Mouse (Mus musculus) liver, embryonic 12.5 days (tissue): ENCODE measurements around the gene AI413582. TPM values are rescaled to one million over a fixed set of nuclear protein-coding genes. Genes with fewer than 3 reads are reported as not detected.

Source experiments
- ATAC-seq: fragments of 200-750 bp; cut with Nextera tagmentation; 2 replicates; pipeline ENCODE4 v1.8.0; 2017; ENCODE audit warnings: moderate number of reproducible peaks, mild to moderate bottlenecking, moderate library complexity
- H3K27ac ChIP-seq: fragments of 300-500 bp; sonication (generic); 2 replicates; pipeline ENCODE4 v1.5.1; 2016; ENCODE audit warnings: mild to moderate bottlenecking
- H3K27me3 ChIP-seq: fragments of 300-500 bp; sonication (generic); replicated peaks from 2 replicates; pipeline ENCODE4 v1.6.1; 2016; ENCODE audit warnings: mild to moderate bottlenecking, moderate library complexity
- H3K36me3 ChIP-seq: fragments of 300-500 bp; sonication (generic); 2 replicates; pipeline ENCODE4 v1.6.1; 2016; ENCODE audit warnings: mild to moderate bottlenecking, moderate library complexity
- H3K4me1 ChIP-seq: fragments of 300-500 bp; sonication (generic); 2 replicates; pipeline ENCODE4 v1.6.1; 2016
- H3K4me2 ChIP-seq: fragments of 300-500 bp; sonication (generic); 2 replicates; pipeline ENCODE4 v1.6.1; 2016; ENCODE audit warnings: mild to moderate bottlenecking, moderate library complexity
- H3K4me3 ChIP-seq: fragments of 300-500 bp; sonication (generic); 2 replicates; pipeline ENCODE4 v1.5.1; 2016; ENCODE audit warnings: mild to moderate bottlenecking, moderate library complexity
- H3K9ac ChIP-seq: fragments of 300-500 bp; sonication (generic); 2 replicates; pipeline ENCODE4 v1.6.1; 2016; ENCODE audit warnings: mild to moderate bottlenecking, moderate library complexity
- H3K9me3 ChIP-seq: fragments of 300-500 bp; sonication (generic); replicated peaks from 2 replicates; pipeline ENCODE4 v1.6.1; 2016; ENCODE audit warnings: mild to moderate bottlenecking, moderate library complexity
- WGBS: fragments of 180-500 bp; shearing (Covaris S2); methylation state at CpG from one replicate; pipeline ENCODE4 v1.1.7; 2016; ENCODE audit not compliant: insufficient replicate concordance; 5-methylcytosine and 5-hydroxymethylcytosine counted together
- polyA plus RNA-seq: library from polyadenylated mRNA; unstranded; fragments of >200 nt; fragmentation: Nextera tagmentation; extraction: Ambion mirVana; gene quantifications from 2 replicates; pipeline ENCODE4 v1.2.1, GENCODE M21; 2016

AI413582 gene
- polyA plus RNA-seq, 1 experiment from 2014 or later = 16.8 TPM

DNA sequence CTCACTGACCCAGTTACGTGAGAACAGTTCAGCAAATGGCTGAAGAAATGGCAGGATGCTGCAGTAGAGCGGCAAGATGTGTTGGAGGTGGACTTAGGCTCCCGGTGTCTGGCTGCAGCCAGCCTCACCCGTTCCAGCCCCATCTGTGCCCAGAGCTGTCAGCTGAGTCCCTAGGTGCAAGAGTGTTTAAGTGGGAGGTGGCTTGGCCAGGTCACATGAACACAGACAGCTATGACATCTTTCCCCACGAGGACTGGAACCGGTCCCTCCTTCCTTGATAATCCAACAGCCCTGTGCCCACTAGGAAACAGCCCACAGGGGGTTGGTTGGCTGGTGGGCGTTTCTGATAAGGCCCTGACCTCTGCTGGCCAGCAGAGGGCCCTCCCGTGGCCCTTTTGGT is 37.5 kb downstream of the AI413582 start:
- no peak overlapping the region for H3K27ac ChIP-seq
- H3K4me3 ChIP-seq = no peak overlapping the region
- H3K4me2 ChIP-seq = no peak overlapping the region
- H3K36me3 ChIP-seq = no peaks in the 10 kb centered on the region
- H3K4me1 ChIP-seq = peaks cover 13% of the 10 kb centered on the region
- peaks cover 1% of the 10 kb centered on the region; the same call in 1 of the 2 replicates for H3K27me3 ChIP-seq
- no peak for ATAC-seq
- H3K9me3 ChIP-seq = no peaks in the 10 kb centered on the region
- H3K9ac ChIP-seq = no peak overlapping the region
- 57% methylated on average over 8 of the region's 8 CpGs for WGBS

DNA sequence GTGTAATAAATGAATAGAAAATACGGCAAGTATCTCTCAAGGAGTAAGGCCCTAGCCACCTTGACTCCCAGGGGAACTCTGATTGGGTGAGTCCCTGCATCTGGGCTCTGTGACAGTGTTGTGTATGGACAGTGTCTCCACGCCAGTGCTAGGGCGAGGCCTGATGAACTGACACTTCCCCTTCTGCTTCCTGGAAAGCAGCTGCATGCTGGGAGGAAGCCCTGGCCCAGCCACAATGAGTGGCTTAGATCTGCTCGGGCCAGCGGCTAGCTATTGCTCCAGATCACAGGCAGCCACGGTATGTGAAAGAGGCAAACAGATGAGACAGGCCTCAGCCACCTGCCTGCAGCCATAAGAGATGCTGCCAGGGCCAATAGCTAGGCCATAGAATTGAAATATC is 38.4 kb downstream of the AI413582 start:
- Histone ChIP-seq H3K4me3 (no peak overlapping the region), H3K9ac (no peak overlapping the region), H3K36me3 (no peaks in the 10 kb centered on the region), H3K4me1 (peaks cover 13% of the 10 kb centered on the region), H3K4me2 (no peak overlapping the region), H3K9me3 (no peaks in the 10 kb centered on the region), H3K27ac (no peak overlapping the region), H3K27me3 (peaks cover 9% of the 10 kb centered on the region; the same call in 1 of the 2 replicates)
- no peak for ATAC-seq
- WGBS = 32% methylated on average over 6 of the region's 6 CpGs

DNA sequence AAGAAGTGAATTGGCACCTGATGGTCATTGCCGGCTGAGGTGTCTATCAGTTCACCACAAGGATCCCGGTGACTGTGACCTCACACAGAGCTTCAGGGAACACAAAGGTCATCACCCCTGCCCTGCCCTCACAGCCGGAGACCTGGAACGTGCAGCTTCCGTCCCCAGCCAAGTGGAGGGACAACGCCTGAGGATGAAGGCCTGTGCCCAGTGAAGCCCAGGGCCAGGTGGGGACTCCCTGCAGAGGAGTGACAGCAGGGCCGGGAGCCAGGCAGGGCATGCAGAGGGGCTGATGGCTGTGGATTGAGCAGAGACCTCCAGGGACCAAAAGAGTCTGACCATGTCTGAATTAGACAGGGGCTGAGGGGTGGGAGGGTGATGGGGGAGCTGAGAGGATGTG is 42.4 kb downstream of the AI413582 start:
- Histone ChIP-seq H3K36me3 (no peaks in the 10 kb centered on the region), H3K9me3 (no peaks in the 10 kb centered on the region), H3K4me2 (no peak overlapping the region), H3K4me1 (no peaks in the 10 kb centered on the region), H3K4me3 (no peak overlapping the region), H3K9ac (no peak overlapping the region), H3K27ac (no peak overlapping the region), H3K27me3 (peaks cover 49% of the 10 kb centered on the region)
- 60% methylated on average over 7 of the region's 7 CpGs for WGBS
- no peak for ATAC-seq

DNA sequence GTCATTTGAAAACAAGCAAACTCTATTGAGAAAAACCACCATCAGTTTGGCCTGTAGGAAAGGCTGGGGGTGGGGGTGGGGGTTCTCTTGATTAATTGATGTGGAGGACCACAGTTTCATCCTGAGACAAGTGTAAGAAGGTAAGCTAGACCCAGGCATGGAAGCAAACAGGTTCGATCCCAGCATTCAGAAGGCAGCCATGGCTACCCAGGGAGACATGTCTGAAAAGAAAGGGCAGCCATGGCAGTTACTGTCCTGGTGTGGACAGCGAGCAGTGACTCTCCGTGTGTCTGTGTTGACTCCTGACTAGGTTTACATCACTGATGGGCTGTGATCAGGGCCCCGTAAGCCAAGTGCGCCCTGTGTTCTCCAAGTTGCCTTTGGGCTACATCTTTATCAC is 44.3 kb downstream of the AI413582 start, which contains the start of gene Grm4:
Grm4 (minus strand) TSS at position 101 of the 400 bp plus-strand sequence.
- Histone ChIP-seq H3K4me2 (no peak within 1 kb of the TSS), H3K27ac (no peak within 1 kb of the TSS), H3K4me3 (no peak within 1 kb of the TSS), H3K9ac (no peak within 1 kb of the TSS), H3K36me3 (no peaks in the 10 kb centered on the region), H3K9me3 (no peaks in the 10 kb centered on the region), H3K4me1 (no peaks in the 10 kb centered on the region), H3K27me3 (peaks cover 67% of the 10 kb centered on the region)
- ATAC-seq = no peak
- 51% methylated on average over 5 of the region's 5 CpGs for WGBS

DNA sequence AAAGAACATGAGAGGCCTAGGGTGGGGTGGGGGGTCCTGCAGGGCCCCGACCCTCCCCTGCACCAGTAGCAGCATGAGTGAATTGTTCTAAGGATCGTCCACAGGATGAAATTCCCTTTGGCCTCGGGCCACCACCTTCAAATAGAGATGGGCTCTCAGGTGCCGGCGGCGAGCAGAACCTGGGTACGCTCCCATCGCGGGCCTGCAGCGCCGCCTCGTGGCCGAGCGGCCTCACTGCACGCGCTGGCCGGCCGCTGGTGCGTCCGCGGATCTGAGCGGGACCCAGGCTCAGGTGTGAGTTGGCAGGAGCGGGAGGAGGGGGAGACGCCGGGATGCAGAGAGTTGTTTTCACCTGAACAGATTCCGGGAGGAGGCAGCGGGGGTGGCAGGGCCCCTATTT is 45.0 kb downstream of the AI413582 start:
- Histone ChIP-seq H3K27ac (no peak overlapping the region), H3K4me1 (no peaks in the 10 kb centered on the region), H3K9ac (no peak overlapping the region), H3K4me2 (no peak overlapping the region), H3K9me3 (no peaks in the 10 kb centered on the region), H3K4me3 (no peak overlapping the region), H3K27me3 (peaks cover 75% of the 10 kb centered on the region), H3K36me3 (no peaks in the 10 kb centered on the region)
- under 1% methylated on average over 27 of the region's 27 CpGs for WGBS
- ATAC-seq = 0 out of 2 replicates have a peak, but pooled peaks have one; percentile 27

DNA sequence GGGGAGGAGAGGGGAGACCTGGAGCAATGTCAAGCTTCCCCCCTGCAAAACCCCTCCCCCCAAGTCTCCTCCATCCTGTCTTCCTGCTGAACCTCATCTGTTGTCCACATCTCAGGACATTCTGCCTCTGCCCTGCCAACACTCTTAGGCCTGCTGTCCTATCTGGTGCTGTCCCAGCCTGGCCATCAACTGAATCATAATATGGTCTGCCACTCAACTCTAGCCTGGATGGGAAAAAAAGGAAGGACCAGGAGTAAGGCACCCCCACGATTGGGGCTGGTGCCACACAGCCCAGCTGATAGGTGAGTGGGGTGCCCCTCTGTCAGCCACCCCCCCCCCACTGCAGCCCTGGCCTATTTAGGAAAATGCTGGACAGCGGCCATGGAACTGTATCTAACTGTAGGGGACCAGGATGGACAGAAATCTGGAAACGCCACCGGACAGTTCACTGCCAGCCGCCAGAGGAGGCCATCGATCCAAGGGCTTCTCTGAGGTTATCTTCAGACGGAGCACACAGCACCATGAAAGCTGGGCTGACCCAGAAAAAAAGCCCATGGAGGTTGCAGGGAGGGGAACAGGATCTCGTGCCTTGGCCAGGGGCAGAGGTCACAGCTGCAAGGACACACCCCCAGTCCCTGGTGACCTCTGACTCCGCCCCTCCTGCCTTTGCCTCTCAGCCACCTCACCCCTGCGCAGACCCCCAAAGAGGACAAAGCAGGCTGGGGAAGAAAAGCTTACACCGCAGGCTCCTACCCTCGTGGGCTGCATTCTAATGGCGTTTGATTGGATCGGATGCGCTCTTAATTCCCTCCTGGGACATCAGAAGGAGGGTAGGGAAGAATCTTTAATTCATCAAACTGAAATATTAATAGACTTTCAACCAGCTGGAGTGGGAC is 46.6 kb downstream of the AI413582 start:
- WGBS = 43% methylated on average over 15 of the region's 15 CpGs
- Histone ChIP-seq H3K4me1 (no peaks in the 10 kb centered on the region), H3K9me3 (no peaks in the 10 kb centered on the region), H3K27ac (no peak overlapping the region), H3K4me2 (no peak overlapping the region), H3K27me3 (peaks cover 91% of the 10 kb centered on the region), H3K9ac (no peak overlapping the region), H3K36me3 (no peaks in the 10 kb centered on the region), H3K4me3 (no peak overlapping the region)
- ATAC-seq = no peak

DNA sequence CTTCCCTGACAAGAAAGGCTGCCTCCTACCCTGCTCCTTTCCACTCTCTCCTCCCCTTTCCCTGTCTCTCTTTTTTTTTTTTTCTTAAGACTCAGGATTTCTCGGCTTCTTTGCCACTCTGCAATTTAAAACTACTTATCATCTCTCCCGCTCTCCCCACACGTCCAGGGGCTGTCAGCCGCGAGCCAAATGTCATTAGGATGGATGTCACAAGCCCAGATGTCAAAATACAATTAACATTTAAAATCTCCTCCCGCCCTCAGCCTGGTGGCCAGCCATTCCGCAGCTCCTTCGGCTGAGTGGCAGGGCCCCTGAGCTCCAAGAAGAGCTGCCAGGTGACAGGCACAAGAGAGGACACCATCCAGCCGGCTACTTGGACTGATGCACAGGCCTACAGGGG is 47.3 kb downstream of the AI413582 start:
- Histone ChIP-seq H3K4me3 (no peak overlapping the region), H3K4me2 (no peak overlapping the region), H3K4me1 (no peaks in the 10 kb centered on the region), H3K36me3 (no peaks in the 10 kb centered on the region), H3K27me3 (peaks cover 98% of the 10 kb centered on the region), H3K27ac (no peak overlapping the region), H3K9me3 (no peaks in the 10 kb centered on the region), H3K9ac (no peak overlapping the region)
- 39% methylated on average over 9 of the region's 9 CpGs for WGBS
- ATAC-seq = no peak

DNA sequence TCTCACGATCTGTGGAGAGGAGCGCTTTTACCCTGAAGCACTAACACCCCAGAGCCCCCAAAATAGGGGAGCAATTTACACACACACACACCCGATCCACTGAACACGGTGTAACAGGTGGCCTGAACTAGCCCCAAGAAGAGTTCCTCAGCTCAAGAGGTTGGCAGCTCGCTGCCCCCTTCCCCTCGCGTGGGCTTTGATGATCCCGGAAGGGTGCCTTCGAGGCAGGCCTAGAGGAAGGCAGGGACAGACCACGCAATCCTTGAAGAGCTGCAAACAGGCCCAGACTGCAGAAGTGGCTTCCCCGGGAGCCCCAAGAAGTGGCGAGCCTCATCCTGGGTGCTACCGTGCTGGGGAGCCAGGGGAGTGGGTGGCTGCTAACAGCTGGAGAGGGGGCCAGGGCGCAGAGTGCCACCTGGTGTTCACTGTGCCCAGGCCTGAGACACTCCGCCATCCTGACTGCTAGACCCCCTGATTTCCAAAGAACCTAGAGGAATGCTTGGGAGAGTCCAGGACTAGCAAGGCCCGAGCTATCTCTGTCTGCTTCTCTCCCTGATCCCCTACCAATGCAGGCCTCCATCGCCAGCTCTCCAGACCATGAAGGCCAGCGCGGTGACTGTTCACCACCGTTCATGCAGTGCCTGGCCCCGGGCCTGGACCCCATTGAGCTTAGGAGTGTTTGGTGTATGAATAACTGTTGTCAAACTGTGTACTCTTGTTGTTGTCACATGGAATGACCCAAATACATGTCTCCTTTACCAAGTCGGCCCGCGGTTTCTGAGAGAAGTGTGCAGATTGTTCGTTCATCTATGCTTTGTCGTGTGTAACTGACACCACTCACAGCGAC is 51.4 kb downstream of the AI413582 start:
- no peak overlapping the region for H3K9ac ChIP-seq
- no peaks in the 10 kb centered on the region for H3K36me3 ChIP-seq
- H3K27me3 ChIP-seq = peaks cover 100% of the 10 kb centered on the region
- no peak for ATAC-seq
- 34% methylated on average over 27 of the region's 27 CpGs for WGBS
- H3K4me3 ChIP-seq = no peak overlapping the region
- H3K4me2 ChIP-seq = no peak overlapping the region
- no peaks in the 10 kb centered on the region for H3K9me3 ChIP-seq
- H3K4me1 ChIP-seq = peaks cover 14% of the 10 kb centered on the region; the same call in 1 of the 2 replicates
- no peak overlapping the region for H3K27ac ChIP-seq

Other genes with a start within 250 kb of the AI413582 start
- gene Grm4, start 44.4 kb downstream of the AI413582 start, polyA plus RNA-seq = 0.05 TPM in 1 of 2 replicates, not detected in the other
- 295 and 306 TPM in 2 replicates for gene Hmga1, start 9.3 kb downstream of the AI413582 start, polyA plus RNA-seq
- gene Nudt3, start 57.7 kb upstream of the AI413582 start, polyA plus RNA-seq = 51.2 and 53.9 TPM in 2 replicates
- not detected in 2 replicates for gene RPS10-NUDT3, start 69.5 kb upstream of the AI413582 start, polyA plus RNA-seq
- gene Rps10, start 70.9 kb upstream of the AI413582 start, polyA plus RNA-seq = 898 and 941 TPM in 2 replicates
- 0.20 and 0.48 TPM in 2 replicates for gene Pacsin1, start 89.8 kb upstream of the AI413582 start, polyA plus RNA-seq
- not detected in 2 replicates for gene Spdef, start 163.2 kb upstream of the AI413582 start, polyA plus RNA-seq